Mouse (Mus musculus) v-Abl transformed pro-B cells (cell line): ENCODE measurements around the gene Srgap1.

Experiments used
- in situ Hi-C, 2 experiments: fragments of 400-800 bp; cut with MboI; formaldehyde crosslinking; loops; one replicate each; pipeline ENCODE4 v1.15.1; 2025; ENCODE audit not compliant: unreplicated experiment in 2 of 2

Srgap1 gene

DNA sequence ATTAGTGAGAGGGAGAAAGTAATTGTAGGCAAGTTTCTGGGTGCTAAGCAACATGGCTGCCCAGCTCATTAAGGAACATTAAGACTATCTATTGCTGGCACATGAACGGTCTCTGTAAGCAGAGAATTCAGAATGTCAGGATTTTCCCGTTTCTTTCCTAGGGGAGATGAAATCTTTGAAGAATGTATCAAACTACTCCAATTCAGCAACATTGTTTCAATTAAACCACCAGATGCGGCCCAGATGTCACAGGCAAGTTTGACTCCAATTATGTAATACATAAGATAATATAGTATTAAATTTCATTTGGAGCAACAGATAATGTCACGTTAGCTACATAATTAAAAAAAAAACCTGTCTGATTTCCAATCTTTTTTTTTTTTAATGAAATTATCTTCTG is 72.5 kb downstream of the Srgap1 start:
- in situ Hi-C loops = no loop called here

DNA sequence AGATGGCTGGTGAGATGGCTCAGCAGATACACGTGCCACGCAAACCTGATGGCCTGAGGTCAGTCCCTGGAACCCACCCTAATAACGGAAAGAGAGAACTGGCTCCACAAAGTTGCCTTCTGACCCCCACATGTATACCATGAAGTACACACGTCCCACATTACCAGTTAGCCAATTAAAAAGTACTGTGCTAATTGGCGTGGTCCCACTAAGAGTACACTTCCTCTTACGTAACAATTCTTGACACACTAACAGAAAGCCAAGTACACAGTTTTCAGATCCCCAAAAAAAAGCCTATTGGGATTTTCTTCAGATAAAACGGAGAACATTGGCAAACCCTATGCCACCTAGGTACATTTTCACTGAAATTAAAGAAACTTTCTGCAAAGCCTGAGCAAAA is 73.8 kb downstream of the Srgap1 start:
- in situ Hi-C loops = no loop called here

DNA sequence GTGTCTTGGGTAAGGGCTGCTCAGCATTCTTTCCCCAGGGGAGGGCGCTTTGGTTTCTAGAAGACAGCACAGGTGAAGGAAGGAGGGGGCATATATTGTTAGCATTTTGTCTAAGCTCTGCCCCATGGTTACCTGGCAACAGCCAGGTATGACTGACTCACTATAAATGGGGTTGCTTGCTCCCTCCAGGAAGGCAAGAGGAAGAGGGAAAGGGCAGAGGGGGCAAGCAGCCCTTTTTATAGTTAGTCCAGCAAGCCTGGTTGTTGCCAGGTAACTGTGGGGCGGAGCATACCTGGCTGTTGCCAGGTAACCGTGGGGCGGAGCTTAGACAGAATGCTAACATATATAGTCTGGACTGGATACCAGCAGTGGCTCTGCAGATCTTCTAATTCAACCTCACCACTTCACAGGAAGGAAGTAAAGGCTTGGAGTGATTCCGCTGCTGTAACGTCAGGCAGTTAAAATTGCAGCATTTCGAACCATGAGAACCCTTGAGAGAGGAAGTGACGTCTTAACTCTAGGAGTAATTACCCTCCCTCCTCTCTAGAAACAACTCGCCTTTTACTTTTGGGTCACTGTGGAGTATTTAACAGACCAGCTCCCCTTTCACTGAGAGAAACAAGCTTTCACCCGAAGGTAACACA is 74.7 kb downstream of the Srgap1 start:
- in situ Hi-C loops = no loop called here

DNA sequence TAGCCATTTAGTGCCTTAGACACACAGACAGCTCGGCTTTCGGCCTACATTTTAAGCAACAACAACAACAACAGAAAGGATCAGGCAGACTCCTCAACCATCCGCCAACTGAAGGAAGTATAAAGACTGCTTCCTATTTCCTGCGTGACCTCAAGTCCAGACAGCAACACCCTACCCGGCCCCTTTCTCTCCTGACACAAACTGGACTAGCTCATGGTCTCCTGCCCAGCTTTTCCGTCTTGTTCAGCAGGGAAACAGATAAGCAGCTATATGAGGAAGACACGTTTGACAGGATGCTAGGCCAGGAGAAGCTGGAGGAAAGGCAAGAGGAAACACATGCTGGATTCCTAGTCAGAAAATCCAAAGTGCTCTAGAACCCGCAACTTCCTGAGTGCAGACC is 75.5 kb downstream of the Srgap1 start:
- in situ Hi-C loops = no loop called here

DNA sequence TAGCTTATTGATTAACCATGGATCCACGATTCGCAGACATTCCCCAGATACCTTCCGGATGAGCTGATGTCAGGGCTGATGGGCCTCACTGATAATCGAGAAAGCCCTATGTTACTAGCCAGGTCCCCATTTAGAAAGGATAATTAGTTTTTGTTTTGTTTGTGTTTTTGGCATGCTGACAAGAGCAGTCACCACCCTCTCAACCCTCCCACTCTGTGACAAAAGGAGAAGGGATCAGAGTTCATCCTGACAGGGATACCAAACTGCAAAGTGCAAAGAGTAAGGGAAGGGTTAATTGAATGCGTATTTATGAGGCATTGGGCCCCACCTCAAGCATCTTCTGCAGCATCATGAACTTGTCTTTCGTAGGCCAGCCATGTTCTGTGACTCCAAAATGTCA is 76.2 kb downstream of the Srgap1 start:
- in situ Hi-C loops = no loop called here

DNA sequence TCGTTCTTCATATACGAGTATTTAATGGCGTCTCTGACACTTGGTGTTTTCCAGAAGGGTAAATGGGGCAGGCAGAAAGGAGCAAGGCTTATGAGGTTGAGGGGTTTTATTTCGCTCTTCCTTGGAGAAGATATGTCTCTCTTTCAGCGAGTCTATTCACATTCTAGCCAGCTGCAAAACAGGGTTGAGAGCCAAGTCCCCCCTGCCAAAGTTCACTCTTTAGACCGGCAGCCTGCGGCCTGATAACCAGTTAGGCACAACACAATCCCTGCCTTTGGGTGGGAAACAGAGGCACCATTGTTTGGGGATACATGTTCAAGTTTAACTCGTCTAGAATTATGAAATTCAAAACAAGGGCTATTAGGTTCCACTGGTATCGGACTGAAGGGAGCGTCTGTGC is 83.0 kb downstream of the Srgap1 start:
- in situ Hi-C loops = no loop called here

DNA sequence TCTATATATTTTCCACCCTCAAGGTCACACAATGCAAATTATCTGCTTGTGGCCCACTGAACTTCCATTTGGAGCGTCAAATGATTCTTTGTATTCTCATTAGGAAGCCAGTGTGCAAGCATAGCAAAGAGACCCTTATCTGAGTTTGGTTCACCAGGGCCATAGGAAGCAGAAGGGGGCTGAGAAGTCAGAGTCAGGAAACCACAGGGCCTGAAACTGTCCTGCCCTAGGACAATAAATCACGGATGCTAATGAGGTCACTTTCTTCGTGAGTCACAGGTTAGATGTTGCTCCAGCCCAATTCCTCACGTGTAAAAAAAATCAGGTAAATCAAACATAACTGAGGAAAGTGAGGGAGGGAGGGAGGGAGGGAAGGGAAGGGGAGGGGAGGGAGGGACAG is 85.1 kb downstream of the Srgap1 start:
- in situ Hi-C loops = no loop called here

DNA sequence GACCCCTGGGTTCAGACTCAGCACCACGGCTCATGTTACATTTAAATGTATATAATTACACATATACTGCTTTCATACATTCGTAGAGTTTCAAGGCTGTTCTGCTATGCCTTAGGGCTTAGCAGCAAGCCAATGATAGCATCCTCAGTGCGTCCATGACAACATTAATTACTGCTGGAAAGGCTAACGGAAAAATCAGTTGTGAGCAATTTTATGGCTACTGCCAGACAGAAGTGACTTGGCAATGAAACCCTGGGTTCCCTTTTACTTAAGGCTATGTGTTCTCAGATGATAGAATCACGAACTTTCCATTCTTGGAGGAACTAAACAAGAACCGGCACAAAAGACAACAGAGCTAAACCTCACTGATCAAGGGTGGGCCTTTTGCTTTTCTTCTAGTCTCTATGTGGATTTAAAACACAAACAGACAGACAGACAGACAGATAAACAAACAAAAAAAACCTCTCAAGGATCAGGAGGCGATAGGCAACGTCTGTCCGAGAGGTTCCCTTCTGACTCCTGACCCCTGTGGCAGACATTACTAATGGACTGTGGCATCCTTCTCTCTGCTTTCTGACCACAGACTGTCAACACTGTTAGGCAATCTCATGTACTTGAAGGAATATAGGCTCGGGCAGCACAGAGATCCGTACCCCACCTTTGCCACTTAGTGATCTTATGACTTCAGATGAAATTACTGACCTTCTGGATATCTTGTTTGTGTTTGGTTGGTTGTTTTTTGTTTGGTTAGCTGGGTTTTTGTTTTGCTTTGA is 85.8 kb downstream of the Srgap1 start:
- in situ Hi-C loops = no loop called here

DNA sequence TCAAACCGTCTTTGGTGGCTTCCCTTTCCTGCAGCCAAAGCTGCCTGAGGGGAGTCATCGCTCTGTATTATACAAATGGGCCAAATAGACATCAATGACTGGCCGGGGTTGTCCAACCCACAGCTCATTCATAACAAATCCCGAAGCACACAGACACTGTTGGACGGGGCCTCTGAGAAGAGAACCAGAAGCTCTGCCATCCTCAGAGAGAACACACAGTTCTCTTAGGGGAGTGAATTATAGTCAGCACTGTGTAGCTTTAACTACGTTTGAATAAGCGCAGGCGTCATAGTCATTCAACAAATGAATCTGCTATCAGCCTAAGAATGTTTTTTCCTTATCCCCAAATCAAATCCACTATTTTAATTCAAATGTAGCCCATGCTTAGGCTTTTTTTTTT is 88.4 kb downstream of the Srgap1 start:
- in situ Hi-C loops = no loop called here

DNA sequence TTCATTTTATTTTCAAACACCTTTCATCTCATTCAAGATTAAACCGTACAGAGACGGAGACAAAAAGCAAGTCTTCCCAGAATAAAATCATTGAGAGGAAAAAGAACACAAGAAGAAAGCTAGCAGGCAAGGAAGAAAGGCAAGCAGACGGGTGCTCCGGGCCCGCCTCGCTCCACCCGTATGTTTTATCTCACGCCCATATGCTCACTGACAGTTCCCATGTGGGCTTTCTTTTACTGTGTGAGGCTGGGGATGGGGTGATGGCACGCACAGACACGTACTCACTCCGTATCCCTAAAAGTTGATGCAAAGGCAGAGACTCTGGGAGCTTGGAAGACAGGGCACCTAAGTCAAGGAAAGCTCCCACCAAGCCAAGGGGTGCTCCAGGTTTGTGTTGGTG is 90.6 kb downstream of the Srgap1 start:
- in situ Hi-C loops = no loop called here

DNA sequence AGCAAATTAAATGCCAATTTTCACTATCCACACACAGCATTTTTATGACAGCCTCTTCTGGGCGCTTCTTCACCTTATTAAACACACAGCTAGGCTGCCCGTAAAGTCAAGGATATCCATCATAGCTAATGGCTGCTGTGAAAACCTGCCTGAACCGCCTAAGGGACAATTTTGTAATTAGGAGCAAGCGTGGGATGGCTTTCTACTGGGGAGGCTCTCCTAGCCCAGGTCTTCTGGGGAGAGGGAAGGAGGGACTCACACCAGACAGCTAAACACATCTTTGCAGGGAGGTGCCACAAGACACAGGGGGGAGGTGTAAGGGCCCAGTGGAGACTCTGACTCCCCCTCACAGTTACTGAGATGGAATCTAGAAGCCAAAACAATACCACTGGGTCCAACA is 91.4 kb downstream of the Srgap1 start:
- in situ Hi-C loops = no loop called here

DNA sequence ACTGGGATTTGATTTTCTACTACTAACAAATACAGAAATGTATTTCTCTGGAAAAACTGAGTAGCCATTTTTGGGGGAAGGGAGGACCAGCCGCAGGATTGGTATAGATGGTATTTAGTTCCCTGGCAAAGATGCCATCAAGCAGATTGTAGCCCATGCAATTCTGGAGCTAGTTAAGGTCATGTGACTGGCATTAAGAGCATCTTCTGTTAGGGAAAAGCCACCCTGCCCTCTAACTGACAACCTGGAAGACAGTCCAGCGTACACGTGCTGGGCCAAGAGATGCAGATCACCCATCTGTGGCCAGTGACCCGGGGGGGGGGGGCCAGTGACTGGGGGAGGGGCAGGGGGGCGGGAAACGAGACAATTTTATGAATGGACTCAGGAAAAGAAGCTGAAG is 92.2 kb downstream of the Srgap1 start:
- in situ Hi-C loops = no loop called here

DNA sequence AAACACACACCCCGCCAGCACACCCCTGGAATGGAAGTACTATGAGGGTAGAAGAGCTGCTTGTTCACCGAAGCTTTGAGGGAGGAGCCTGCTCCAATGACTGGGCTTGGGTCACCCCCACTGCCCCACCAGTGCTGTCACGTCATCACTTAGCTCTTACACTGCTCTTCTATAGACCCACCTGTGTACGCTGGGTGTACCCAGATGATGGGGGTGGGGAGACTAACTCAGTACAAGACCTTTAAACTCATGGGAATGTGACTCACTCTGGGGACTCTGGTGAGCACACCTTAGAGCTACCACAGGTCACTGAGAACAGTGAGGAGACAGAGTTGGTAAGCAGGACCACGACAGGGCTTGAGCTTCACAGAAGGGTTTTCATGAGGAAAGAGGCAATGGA is 94.1 kb downstream of the Srgap1 start:
- in situ Hi-C loops = no loop called here

DNA sequence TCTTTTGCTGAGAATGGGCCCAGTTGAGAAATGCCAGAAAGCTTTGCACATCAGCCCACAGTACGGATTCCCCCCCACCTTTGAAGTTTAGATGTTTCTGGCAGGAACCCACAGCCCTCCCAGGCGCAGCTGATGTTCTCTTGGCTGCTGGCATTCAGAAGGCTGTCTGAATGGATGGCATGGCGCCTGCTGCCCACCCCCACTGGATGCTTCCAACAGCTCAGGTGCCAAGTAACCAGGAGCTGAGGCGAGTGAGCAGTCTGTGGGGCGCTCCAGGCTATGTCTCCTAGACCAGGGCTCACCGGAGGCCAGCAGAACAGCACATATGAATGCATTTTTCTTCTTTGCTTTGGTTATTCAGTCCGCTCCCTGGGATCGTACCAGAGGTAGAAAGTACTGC is 100.9 kb downstream of the Srgap1 start:
- in situ Hi-C loops = no loop called here

DNA sequence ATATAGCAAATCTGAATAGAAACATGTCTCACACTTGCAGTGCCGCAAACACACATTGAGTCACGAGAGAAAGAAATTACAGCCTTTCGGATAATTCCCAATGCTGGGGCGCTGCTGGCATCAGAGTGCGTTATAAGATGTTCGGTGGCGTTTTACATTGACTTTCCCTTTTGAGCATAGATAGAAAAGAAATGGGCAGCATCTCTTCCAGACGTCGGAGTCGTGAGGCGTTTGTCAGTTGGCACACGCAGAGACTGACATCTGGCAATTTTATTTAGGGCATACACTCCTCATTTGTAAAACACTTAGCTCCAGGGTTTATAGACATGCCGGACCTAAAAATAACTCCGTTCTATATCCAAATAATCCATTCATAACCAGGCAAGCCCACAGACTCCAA is 115.2 kb downstream of the Srgap1 start:
- in situ Hi-C loops = no loop called here

DNA sequence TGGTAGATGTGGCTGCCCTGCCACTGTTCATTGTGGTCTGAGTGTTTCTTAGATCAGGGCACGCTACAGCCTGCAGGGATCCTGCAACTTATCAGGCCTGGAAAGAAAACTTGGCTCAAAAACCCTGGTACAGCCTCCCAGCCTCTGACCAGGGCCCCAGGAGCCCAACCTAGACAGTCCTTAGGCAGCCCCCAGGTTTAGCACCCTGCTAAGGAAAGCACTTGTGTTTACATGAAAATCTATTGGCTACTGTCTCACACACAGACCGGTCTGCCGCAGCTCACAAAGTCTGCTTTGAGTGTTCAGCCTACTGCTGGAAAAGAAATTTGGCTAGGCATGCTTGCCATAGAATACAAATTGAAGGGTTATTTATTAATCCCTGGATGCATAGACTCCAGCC is 121.0 kb downstream of the Srgap1 start:
- in situ Hi-C loops = no loop called here

DNA sequence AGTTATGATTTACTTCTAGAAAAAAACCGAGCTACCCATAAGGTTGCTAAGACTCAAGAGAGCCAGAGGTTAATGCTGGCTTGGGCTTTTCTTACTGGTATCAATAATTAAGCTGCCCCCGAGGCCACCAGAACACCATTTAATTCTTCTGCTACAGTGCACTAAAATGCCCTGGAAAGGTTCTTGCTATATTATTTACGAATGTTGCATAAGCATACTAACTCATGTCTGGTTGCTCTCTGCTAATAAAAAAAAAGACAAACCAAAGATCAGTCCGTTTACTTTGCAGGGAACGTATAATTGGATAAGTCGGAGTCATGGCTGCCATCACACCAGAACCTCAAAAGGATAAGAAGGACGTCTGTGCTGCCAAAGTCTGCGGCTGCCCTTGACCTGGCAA is 128.1 kb downstream of the Srgap1 start:
- in situ Hi-C loops = no loop called here

DNA sequence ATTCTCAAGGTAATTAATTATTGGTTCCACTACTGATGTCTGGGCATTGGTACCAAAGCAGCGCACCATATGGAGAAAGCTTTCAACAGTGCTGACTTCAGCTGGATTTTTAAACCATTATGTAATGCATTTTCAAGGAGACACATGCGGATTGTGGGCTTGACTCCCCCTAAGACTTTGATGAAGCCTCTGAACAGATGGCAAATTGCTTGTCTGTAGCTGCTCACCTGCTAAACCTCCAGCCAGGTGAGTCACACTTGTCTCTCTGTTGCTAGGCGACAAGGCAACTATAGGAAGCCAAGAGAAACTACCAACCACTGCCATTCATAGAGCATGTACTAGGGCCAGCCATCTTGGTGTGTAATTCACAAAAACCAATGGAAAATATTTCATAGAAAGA is 128.5 kb downstream of the Srgap1 start:
- in situ Hi-C loops = no loop called here

DNA sequence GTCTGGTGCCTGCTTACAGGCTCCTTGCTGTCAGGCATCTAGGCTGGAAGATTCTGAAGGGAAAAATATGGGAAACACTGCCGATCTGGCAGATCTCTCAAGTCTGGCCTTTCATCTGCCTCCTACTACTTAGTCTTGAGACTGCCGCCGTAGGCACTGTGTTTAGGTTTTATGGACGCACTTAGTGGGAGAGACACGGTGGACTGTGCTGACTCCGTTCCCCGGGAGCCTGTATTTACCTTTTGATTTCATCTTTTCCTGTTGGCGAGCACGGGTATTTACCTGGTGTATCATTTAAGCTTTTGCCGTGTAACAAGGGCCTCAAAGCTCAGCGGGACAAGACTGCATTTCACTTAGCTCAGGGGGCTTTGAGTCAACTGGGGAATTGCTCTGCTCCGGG is 131.6 kb downstream of the Srgap1 start:
- in situ Hi-C loops = no loop called here

DNA sequence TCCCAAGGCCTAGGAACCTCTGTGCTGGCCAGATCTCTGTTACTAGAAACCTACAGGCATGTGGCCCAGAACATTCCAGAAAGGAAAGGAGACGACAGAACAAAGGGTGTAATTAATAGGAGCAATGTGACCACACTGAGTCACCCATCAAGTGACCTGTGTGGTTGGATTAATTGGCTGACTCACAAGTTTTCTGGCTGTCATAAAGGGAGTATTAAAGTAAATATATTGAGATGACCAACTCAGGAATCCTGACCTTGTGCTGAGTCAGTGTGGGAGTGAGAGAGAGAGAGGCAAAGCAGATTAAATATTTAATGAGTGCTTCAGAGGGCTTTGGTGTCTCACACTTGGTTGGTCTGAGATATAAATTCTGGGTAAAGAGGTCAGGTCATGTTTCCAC is 143.0 kb downstream of the Srgap1 start:
- in situ Hi-C loops = no loop called here

DNA sequence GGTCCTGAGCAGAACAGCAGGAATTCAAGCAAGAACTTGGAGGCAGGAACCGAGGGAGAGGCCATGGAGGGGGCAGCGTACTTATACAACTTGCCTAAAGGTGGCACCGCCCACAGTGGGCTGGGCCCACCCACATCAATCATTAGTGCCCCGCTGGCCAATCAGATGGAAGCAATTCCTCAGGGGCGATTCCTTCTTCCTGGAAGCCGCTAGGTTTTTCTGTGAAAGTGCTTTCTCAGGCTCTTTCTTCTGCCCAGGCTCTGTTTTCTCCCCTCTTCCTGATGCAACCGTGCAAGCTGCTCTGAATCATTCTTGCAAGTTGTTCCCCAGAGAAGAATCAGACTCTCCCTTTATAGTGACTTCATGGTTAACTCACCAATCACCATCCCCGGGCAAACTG is 144.5 kb downstream of the Srgap1 start:
- in situ Hi-C loops = no loop called here

DNA sequence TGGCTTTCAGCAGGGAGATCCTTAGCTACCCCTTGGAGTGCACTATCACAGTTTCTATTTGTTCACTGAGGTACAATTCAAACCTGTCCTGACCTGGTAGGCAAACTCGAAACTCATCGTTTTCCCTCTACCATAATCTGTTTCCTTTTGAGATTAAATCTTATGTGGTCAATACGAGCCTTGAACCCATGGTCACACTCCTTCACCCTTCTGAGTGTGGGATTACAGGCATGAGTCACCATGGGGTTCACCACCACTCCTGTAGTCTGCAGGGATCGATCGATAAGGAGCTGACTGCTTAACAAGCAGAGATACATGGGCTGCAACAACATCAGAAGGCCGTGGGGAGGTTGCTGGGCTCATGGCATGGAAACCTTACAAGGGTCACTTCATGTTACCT is 146.3 kb downstream of the Srgap1 start:
- in situ Hi-C loops = no loop called here

DNA sequence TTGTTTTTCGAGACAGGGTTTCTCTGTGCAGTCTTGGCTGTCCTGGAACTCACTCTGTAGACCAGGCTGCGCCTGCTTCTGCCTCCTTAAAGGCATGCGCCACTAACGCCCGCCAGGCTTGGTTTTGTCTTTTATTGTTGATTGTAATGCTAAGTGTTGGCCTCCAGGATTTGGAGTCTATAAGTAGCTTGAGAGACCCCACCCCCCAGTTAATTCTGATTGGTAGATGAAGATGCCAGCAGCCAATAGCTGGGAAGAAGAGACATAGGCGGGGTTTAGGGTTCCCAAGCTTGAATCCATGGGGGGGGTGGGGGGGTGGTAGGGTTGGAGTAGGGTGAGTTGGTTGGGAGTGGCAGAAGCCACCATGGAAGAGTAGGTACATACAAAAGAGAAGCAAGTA is 147.4 kb downstream of the Srgap1 start:
- in situ Hi-C loops = no loop called here
